Mouse (Mus musculus): ENCODE measurements around the gene Lhfpl2.

Gene Lhfpl2

DNA sequence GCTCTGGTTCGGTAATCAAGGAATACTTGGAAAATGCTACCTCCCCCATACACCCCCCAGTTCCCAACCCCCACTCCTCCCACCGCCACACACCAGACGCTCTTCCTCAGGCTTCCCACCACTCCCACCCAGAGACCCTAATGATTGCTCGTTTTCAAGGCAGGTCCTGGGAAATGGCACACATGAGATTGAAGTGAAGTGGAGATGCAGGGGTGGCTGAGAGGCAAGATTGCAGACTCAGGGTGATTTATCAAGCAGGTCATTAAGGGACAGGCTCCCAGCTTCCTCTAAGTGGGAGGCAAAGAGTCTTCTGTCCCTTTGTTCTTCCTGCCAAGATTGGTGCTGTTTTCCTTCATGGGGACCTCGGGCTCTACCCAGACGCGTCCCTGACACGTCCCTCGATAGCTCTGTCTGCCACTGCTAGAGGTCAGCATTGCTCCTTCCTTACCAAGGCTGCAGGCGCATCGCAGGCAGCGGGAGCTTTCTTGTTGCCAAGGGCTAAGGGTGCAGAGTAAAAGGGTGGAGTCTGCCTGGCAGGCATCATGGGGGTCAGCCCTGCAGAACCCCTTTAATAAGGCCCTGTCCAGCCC, 85.6 kb downstream of the Lhfpl2 start:
- DNase-seq (ENCODE audit: low spot score) = no peak

DNA sequence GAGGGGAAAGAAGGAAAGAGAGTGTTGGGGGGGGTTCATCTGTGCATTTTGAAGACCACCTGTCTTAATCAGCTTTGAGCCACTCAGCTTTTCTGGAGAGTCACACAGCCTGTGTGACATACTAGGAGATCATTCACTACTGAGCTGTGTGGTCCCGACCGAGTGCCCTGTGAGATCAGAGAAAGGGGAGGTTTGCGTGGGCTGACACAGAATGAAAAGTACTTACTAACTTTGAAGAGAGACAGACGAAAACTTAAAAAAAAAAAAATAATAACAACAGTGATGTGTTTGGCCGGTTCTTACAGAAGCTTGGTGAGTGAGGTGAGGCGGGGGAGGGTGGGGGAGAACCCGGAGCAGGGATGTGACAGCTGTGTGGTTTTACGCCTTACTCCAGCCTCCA, 86.9 kb downstream of the Lhfpl2 start:
- DNase-seq (ENCODE audit: low spot score) = no peak

DNA sequence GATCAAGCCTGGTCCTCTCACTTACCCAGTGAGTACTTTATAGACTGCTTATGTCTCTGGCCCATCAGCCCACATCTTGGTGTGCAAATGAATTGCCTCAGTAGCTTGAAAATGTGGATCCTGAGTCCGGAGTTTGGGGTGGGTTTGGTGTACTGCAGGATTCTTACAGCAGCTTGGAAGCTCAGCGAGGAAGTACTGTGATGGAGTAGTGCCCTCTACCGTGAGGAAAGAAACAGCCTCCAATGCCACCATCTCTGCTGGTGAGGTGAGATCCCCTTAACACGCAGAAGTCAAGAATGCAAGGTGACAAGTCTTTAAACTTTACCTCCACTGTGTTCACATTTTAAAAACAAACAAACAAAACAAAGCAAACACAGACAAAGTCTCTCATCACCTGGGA, 89.7 kb downstream of the Lhfpl2 start:
- no peak for DNase-seq (ENCODE audit: low spot score)

DNA sequence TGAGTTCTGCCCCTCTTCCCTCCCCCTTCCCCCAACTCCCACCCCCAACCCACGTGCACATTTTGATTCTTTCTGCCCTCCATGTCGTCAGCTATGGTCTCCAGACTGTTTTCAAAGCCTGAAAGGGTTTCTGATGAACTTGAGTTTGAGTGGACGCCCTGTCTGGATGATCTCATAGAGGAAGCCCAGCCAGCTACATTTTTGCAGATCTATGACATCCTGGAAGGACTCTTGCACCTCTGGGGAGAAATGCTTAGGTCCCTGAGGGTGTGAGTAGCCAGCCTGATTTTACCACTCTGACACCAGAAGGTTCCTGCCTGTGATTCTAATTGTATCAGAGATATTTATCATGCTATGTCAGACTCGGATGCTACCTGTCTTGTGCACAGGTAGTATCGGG, 91.4 kb downstream of the Lhfpl2 start:
- no peak for DNase-seq (ENCODE audit: low spot score)

DNA sequence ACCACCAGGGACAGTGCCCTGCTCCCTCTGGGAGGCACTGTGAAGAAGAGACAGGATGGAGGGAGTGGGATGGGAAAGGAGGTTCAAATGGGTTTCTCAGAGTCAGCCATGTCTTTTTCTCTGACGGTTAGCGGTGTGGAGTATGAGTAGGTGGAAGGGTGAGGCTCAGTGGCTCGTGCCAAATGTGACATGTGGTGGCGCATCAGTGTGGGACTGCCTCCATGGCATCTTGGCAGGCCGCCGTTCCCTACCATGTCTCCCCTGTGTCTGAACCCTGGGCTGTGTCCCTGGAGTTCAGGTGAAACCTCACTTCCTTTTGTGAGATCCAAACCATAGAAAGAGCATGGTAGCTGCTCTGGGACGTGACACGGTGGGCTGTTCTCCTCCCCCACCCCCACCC, 92.2 kb downstream of the Lhfpl2 start:
- no peak for DNase-seq (ENCODE audit: low spot score)

DNA sequence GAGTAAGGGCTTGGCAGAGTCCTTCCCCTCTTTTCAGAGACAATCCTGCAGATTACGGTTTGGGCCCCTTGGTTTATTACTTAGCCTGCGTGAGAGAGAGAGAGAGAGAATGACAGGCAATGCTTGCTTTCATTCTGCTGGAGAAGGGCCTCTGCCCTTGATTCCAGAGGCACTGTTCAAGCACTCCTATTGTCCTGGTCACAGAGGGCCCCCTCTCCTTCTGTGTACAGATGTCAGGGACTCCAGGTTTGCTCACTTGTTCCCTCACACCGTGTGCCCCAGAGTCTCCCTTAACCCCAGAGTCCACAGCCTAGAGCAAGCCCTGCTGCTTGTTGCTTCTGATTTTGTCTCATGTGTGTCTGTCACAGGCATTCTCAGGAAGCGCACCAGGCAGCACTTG, 93.7 kb downstream of the Lhfpl2 start:
- DNase-seq (ENCODE audit: low spot score) = no peak

DNA sequence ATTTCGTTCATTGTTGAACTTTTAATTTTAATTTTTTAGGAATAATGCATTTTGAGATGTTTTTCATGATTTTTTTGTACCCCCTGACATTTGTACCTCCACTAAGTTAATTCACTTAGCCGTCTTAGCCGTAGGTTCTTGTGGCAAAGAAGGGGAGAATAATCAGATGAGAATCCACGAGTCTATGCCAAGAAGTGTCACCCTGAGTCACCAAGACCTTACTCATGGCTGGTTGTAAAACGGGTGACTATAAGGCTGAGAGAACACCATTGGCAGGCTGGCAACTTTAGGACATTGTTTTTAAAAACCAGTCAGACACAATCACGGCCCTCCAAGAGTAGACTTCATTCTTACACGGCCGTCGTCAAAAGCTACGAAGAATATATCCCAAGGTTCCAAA, 95.2 kb downstream of the Lhfpl2 start:
- DNase-seq (ENCODE audit: low spot score) = no peak

DNA sequence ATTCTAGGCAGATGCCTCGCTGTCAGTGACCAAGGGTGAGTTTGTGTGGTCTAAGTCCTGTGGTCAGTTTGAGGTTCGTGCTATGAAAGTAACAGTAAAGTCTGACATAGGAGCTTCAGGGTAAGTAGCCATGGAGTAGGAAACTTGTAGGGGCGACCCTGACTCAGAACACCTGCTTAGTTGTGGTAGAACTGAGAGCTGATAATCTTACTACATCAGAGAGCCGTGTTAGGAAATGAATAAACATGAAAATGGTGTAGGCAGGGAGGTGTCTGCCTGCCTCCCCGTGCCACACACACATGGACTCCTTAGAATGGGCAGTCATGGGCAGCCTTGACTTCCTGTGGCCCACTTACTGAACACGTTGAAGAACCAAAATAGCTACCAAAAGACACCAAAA, 96.1 kb downstream of the Lhfpl2 start:
- DNase-seq (ENCODE audit: low spot score) = no peak

DNA sequence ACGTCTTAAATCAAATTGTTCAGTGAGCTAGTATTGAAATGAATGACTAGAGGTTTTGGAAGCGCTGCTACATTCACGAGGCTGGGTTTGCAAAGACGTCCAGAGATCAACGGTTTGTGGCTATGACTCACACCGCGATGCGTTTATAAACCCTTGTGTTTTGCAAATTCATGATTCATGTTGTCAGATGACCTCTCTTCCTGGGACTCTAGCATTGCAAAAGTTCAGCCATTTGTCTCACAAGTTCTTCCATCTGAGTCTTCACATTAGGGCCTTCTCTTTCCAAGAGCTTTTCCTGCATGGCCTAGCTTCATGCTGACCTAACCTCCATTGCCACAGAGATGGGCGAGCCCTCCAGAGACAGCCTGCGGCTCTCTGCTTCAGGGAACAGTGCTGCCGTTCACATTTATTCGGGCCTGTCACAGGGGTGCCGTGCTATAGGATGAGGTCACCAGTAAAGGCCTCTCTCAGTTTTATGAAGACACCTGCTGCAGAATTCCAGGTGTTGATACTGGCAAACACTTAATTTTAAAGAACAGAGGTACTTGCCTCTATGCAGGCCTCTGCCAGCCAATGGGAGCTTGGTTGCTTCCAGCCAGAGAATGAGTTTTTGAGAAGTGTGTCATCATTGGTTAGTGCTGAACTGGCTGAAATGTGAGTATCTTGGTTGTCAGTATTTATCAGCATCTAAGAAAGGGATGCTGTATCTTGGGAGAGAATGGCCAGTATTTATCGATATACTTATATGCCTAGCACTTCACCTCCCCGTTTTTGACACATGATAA, 97.1 kb downstream of the Lhfpl2 start:
- no peak for DNase-seq (ENCODE audit: low spot score)

DNA sequence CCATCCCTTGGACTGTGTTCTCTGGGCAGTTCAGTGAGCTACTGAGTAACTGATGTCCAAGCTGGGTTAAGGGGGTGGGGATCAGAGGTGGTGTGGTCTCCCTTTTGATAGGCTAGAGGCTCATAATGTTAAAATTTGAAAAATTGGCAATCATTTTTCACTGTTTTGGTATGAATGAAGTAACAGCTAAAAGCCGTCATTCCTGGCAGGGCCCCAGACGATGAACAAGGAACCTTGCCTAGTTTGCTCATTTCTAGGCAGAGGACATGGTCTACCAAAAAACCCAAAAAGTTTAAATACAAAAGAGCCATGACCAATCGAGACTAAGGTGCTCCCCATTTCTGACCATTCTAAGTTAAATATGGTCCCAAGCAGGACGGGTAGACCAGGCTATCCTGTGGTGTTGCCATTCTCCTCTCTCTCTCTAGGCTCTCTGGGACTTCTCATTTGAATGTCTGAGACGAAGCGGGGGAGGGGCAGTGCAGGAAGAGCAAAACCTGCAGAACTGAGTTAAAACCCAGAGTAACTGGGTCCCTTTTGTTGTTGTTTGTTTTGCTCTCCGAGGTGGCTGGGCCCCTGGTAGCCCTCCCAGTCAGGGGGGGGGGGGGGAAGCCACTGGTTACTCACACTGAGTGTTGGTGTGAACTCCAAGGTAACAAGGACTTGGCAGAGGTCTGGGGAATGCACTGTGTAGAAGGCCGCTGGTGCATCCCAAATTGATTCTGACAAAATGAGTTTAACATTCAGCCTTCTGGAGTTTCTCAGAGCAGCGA, 98.2 kb downstream of the Lhfpl2 start:
- no peak for DNase-seq (ENCODE audit: low spot score)

DNA sequence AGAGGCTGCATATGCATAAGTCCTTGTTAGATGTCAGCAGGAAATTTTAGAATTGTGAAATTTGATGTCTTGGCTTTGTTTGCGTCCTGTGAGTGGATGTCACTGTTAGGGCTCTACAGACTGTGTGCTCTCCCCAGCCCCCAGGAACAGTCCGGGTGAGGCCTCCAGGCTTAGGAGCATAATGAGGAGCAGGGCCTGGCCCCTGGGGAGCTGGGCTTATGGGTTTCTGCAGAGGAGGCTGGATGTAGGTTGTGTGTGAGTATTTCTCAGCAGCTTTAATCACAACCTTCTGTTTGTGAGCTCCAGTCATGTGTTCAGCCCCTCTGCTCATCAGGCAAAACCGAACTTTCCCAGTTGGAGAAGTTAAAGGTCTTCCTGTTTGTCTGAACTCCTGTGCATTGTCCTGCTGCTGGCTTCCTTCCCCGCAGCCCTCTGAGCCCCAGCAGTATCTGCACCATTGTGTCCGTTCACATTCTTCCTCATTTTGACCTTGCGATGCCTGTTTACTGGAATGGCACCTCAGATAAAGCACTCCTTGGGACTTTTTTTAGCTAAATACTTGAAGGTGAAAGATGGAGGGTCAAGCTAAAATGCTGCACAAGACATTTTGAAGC, 101.4 kb downstream of the Lhfpl2 start:
- DNase-seq (ENCODE audit: low spot score) = no peak

DNA sequence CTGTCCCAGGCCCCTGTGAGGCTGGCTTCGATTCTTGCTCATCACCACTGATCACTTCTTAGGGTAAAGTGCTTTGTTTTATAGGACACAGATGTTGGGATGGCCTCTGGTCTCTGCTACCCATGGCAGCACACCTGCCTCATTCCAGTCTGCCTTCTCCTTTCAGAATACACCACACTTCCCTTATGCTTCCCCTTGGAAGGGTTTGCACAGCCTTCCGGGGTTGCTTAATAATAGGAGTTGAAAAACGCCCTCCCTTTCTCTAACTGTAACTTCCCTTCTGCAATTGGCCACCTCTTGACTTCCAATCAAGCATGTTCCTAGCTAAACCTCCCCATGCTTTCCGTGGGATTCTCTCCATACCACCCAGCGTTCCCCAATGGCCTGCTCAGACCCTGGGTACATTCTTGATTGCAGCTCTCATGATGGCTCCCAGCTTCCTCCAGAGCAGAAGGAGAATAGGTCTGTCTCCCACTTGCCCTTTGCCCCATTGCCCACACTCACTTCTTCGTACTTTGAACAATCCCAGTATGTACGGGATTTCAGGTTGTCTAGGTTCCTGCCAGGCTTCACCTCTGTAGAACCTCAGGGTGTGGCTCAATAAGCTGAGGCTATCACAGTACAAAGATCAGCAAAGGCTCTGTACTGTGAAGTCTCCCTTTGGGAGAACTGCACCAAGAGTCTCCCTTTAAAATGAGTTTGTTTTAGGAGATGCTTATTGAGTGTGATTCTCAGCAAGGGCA, 102.1 kb downstream of the Lhfpl2 start:
- no peak for DNase-seq (ENCODE audit: low spot score)

DNA sequence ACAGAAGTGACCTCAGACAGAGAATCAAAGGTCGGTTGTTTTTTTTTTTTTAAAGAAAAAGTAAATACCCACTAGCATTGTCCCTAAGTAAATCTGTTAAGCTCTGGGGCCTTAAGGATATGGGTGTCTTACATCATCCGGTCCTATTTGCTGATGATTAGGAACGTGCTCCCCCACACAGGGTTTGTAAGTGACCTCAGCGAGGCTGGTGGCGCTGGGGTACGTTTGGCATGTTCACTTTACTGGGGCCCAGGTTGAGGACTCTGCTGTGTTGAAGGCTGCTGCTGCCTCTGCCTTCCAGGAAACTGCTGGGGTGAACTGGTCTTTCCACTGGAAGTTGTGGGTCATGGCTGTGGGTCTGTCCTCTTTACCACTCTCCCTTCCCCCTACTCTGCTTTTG, 106.9 kb downstream of the Lhfpl2 start:
- no peak for DNase-seq (ENCODE audit: low spot score)

DNA sequence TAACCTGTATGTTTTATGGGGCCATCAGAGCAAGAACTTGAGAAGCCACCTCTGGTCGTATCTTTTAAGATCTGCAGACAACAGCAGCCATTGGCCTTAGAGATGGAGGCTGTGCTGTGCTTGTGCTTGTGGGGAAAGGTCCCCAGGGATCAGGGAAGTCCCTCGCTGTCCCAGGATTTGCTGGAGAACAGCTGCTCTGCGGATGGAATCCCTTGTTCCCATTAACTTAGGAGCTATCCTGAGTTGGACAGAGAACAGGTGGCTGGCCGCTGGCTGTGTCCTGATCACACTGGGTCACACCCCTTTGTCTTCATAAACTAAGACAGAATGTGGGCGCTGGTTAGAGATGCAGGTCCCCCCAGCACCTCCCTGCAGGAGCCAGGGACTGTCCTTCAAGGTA, 110.7 kb downstream of the Lhfpl2 start:
- DNase-seq (ENCODE audit: low spot score) = no peak

DNA sequence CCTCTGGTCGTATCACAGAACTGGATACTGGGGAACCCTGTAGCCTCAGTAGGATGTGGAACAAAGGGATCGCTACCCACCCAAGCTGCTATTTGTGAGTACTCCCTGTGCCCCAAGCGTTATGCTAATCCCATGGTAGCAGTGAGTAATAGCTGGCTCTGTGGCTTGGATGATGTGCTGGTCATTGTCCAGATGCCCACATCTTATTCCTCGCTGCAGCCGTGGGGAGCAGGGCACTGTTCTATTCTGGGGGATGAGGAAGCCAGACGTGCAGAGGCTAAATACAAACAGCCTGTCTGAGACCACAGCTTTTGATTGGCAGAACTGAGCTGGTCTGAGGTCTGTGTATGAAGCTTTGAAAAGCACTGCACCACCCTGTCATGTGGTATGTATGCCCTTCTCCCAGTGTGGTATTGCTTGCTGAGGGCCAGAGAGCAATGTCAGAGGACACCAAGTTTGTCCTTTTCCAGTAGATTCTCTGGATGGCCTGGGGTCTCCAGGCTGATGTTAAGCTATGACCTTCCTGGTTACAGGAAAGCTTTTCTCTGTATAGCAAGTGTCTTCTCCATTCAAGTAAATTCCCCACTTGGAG, 111.8 kb downstream of the Lhfpl2 start:
- no peak for DNase-seq (ENCODE audit: low spot score)

DNA sequence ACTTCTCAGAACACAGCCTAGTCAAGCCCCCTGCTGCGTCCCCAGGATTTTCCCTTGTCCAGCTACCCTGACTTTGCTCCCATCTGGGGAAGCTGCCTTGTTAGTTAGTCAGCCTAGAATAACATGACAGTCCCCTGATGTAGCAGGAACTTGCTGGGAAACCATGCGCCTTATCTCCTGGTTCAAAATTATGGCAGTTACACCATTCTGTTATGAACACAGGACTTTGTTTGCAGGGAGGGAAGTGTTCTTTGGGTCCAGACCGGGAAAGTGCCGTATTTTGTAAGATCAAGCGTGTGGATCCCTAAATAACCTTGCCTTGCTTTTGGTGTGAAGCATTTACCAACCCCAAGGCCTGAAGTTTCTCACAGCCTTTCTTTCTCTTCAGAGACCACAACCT, 114.0 kb downstream of the Lhfpl2 start:
- no peak for DNase-seq (ENCODE audit: low spot score)

DNA sequence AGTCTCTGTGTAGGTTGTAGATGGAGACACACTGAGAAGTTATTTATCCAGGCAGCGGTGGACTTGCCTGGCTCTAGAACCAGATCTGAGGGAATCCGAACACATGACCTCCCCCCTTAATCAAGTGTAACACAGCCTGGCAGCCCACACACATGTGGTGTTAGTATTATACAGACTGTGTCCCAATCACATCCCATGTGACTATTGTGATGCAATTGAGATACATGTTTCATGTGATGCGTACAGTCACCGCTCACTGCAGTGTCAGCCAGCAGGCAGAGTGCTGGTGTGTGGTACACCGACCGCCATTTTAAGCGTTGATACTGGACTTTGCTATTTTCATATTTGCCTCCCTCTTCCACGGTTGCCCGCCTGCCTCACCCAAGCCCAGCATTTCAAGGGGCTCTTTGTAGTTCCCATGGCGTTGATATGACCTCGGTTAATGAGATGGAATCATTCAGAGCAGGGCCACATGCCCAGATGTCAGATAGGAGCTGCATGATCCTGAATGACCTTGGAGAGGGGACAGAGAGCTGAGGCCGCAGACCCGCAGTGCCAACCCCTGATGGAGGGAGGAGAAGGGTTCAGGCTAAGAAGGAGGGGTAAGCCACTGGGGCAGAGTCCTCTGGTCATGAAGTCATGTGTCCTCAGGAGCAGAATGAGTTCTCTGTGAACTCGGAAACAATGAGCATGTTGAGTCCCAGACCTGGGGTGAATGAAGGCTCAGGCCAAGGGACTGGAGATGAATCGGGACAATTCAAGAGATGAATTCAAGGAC, 115.1 kb downstream of the Lhfpl2 start:
- DNase-seq (ENCODE audit: low spot score) = peak; percentile 36

DNA sequence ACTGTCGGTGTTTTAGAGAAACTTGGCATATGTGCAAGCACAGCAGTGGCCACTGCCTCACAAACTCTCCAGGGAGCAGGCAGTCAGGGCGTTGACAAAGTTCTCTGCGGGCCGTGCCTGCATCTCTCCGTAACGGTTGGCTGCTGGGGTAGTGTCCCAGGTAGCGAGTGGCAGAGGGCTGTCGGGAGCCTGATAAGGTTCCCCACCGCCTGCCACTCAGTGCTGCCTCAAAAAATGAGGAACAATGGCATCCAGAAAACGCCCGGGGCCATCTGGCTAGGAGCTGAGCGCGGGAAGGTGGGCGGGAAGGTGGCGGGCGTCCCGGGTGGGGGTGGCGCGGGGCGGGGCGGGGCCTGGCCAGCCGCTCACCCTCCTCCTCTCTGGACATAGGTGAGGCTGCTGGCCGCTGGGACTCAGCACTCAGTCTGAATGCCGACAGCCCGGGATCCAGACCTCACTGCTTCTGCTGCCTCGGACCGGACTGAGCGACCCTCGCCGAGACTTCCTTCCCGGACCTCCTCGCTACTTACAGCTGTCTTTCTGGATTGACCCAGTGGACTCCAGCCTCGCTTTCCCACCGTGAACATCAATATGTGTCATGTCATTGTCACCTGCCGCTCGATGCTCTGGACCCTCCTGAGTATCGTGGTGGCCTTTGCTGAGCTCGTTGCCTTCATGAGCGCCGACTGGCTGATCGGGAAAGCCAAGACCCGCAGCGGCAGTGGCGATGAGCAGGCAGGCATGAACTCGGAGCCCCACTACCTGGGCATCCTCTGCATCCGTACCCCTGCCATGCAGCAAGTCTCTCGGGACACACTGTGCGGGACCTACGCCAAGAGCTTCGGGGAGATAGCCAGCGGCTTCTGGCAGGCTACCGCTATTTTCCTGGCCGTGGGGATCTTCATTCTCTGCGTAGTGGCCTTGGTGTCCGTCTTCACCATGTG, 116.3 kb downstream of the Lhfpl2 start:
- DNase-seq (ENCODE audit: low spot score) = no peak

DNA sequence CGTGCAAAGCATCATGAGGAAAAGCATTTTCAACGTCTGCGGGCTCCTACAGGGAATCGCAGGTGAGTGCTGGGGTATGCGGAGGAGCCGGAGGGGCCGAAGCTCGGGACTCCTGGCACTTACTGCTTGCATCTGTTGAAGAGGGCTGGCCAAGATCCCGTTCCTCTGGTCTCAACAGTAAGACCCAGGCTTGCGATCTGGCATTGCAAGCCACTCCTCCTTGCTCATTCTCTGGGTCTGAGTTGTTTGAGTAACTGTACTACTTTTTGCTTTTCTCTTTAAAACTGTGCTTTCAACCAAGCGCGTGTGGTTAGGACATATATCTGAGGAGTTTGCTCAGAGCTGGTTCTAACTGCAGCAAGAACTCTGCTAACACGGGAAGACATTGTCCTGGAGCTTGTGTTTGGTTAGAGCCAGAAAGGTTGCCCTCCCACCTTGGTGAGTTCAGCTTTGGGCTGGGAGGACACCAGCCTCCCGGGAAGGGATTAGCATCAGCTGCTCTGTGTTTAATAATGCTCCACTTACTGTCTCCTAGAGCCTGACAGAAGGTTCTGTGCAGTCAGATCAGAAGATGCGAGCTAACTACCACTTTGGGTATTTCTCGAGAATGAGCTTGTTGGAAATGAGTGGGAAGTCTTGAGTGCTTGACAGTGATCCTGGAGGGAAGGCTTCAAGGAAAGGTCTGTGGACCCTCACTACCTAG, 117.1 kb downstream of the Lhfpl2 start:
- DNase-seq (ENCODE audit: low spot score) = no peak

All from left cerebral cortex, adult 11 months (tissue).